Mouse (Mus musculus): ENCODE data around the gene Gm49337. TPM values are rescaled to one million over a fixed set of nuclear protein-coding genes. Genes with fewer than 3 reads are reported as not detected.

Gm49337 gene
- polyA plus RNA-seq, 1 experiment = not detected

DNA sequence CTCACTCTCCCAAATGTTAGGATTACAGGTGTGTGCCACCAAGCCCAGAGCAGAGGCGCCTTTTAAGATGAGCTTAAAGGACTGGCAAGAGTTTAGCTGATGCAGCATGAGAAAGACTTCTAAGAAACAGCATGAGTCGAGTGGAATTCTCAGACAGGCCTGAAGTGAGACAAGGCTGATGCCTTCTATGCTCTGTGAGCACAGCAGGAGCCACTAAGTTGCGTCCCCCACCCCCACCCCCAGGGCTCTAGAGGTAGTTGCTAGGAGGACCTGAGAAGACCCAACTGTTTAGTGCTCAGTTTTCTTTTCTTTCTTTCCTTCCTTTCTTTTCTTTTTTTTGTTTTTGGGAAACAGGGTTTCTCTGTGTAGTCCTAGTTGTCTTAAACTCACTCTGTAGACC, 8.9 kb downstream of the Gm49337 start:
- Histone ChIP-seq H3K36me3 (ENCODE audit: control insufficient read depth, insufficient read depth, low read length) (no peaks in the 10 kb centered on the region), H3K27ac (ENCODE audit: insufficient read depth, low read depth, low read length) (no peak overlapping the region), H3K4me3 (ENCODE audit: low read depth, low read length) (no peak overlapping the region), H3K27me3 (ENCODE audit: control insufficient read depth, insufficient read depth, low read length) (no peaks in the 10 kb centered on the region), H3K4me1 (ENCODE audit: control insufficient read depth, insufficient read depth, insufficient read length, low read length) (peaks cover 9% of the 10 kb centered on the region; the same call in 1 of the 2 replicates)
- no peak for TF ChIP-seq CTCF (IDR thresholded peaks at IDR 0.05; ENCODE audit: extremely low read depth, insufficient read length, insufficient replicate concordance, low read depth, low read length)
- no peak for TF ChIP-seq POLR2A (IDR thresholded peaks at IDR 0.05; ENCODE audit: low read depth, low read length)
- 90% methylated on average over 3 of the region's 3 CpGs for WGBS

DNA sequence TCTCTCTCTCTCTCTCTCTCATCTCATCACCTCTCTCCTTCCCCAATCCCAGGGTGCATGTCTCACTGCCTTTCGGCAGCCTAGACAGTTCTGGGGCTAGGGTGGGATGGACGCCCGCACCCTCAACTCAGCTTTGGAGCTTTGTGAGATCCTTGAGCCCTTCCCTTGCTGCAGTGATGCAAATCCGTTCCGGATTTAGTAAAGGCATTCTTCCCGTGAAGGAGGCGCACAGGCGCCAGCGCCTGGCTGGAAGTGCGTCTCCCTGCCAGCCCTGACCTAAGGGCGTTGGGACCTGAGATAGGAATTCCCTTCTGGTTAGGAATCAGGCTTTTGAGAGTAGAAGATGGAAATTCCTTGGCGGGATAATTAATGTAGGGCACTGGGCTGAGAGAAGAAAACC, 9.6 kb downstream of the Gm49337 start:
- 66% methylated on average over 12 of the region's 12 CpGs for WGBS

DNA sequence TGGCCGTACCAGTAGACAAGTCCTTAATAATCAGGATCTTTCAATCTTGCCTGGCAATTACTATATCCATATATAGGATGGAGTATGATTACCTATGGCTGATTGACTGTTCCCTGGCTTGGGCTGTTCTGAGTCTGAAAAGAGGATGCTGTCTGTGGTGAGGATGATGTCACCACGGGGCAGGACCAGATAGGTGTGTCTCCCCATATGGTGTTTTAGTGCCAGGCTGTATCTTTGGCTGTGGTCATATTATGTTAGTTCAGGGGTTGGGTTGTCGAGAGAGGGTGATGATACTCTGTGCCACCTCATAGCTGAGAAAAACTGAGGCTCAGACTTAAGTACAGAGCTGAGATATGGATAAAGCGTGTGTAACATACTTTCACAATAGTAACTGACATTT, 11.9 kb downstream of the Gm49337 start:
- Histone ChIP-seq H3K27me3 (ENCODE audit: control insufficient read depth, insufficient read depth, low read length) (no peaks in the 10 kb centered on the region), H3K36me3 (ENCODE audit: control insufficient read depth, insufficient read depth, low read length) (no peaks in the 10 kb centered on the region), H3K4me3 (ENCODE audit: low read depth, low read length) (no peak overlapping the region), H3K27ac (ENCODE audit: insufficient read depth, low read depth, low read length) (no peak overlapping the region), H3K4me1 (ENCODE audit: control insufficient read depth, insufficient read depth, insufficient read length, low read length) (no peaks in the 10 kb centered on the region)
- TF ChIP-seq CTCF (IDR thresholded peaks at IDR 0.05; ENCODE audit: extremely low read depth, insufficient read length, insufficient replicate concordance, low read depth, low read length) (no peak), POLR2A (IDR thresholded peaks at IDR 0.05; ENCODE audit: low read depth, low read length) (no peak)
- 64% methylated on average over 4 of the region's 4 CpGs for whole genome bisulfite sequencing

More for the DNA sequence above, 9.6 kb downstream of the Gm49337 start:
- TF ChIP-seq CTCF (IDR thresholded peaks at IDR 0.05; ENCODE audit: extremely low read depth, insufficient read length, insufficient replicate concordance, low read depth, low read length) (no peak), POLR2A (IDR thresholded peaks at IDR 0.05; ENCODE audit: low read depth, low read length) (no peak)
- H3K4me1 ChIP-seq (ENCODE audit: control insufficient read depth, insufficient read depth, insufficient read length, low read length) = peaks cover 4% of the 10 kb centered on the region; the same call in 1 of the 2 replicates
- no peak overlapping the region for H3K4me3 ChIP-seq (ENCODE audit: low read depth, low read length)
- H3K36me3 ChIP-seq (ENCODE audit: control insufficient read depth, insufficient read depth, low read length) = no peaks in the 10 kb centered on the region
- H3K27ac ChIP-seq (ENCODE audit: insufficient read depth, low read depth, low read length) = no peak overlapping the region
- no peaks in the 10 kb centered on the region for H3K27me3 ChIP-seq (ENCODE audit: control insufficient read depth, insufficient read depth, low read length)

DNA sequence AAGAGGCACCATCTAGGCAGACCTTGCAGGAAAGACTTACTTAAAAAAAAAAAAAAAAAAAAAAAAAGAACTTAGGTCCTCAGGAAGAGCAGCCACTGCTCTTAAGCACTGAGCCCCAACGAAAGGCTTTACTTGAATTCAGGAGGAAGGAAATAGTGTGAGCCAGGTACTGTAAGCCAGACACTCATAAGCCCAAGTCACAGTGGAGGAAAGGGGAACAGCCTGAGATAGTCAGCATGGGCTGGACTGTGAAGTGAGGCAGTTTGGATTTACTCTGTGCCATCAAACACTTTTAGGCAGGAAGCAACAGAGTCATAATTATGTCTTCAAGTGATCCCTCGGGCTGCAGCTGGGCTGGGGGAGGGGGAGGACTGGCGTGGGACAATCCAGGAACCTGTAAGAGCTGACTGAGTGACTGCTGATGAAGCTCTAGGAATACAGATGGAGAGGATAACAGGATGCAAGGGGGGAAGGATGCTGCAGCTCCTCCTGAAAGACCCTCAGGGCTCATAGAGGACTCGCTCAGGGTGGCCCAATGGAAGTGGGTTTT, 19.2 kb downstream of the Gm49337 start:
- Histone ChIP-seq H3K36me3 (ENCODE audit: control insufficient read depth, insufficient read depth, low read length) (no peaks in the 10 kb centered on the region), H3K27me3 (ENCODE audit: control insufficient read depth, insufficient read depth, low read length) (no peaks in the 10 kb centered on the region), H3K27ac (ENCODE audit: insufficient read depth, low read depth, low read length) (no peak overlapping the region), H3K4me1 (ENCODE audit: control insufficient read depth, insufficient read depth, insufficient read length, low read length) (no peaks in the 10 kb centered on the region), H3K4me3 (ENCODE audit: low read depth, low read length) (no peak overlapping the region)
- no peak for TF ChIP-seq POLR2A (IDR thresholded peaks at IDR 0.05; ENCODE audit: low read depth, low read length)
- no peak for TF ChIP-seq CTCF (IDR thresholded peaks at IDR 0.05; ENCODE audit: extremely low read depth, insufficient read length, insufficient replicate concordance, low read depth, low read length)
- 57% methylated on average over 4 of the region's 4 CpGs for WGBS

DNA sequence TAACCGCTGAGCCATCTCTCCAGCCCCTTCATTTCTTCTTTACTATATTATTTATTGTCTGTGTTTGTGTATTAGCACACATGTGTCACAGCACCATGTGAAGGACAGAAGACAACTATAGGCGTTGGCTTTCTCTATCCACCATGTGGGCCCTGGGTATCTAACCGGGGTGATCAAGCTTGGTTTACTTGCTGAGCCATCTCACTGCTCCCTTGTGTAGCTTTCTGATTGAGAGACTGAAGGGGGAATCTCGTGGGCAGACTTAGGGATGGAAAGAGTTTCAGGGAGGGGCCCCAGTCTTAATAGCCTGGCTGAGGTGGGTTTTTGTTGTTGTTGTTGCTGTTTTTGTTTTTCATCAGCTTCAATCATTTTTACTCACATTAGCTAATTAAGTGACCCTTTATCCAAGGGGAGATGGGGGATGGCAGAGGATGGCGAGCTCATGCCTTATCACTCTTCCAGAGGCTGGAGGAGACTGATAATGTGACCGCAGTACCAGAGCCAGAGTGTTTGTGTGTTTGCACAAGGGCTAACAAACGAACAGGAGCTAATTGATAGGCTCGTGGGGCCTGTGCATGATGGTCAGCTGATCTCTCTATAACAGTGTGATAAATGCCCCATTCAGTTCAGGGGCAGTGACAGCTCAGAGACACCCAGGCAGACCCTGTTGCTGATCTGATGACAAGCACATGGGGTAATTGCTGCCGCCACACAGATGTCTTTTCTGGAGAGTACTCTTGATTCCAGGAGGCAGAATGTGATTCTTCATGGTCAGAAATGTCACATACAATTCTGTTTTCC, 20.6 kb downstream of the Gm49337 start:
- TF ChIP-seq CTCF (IDR thresholded peaks at IDR 0.05; ENCODE audit: extremely low read depth, insufficient read length, insufficient replicate concordance, low read depth, low read length) (no peak), POLR2A (IDR thresholded peaks at IDR 0.05; ENCODE audit: low read depth, low read length) (no peak)
- Histone ChIP-seq H3K4me3 (ENCODE audit: low read depth, low read length) (no peak overlapping the region), H3K4me1 (ENCODE audit: control insufficient read depth, insufficient read depth, insufficient read length, low read length) (no peaks in the 10 kb centered on the region), H3K27ac (ENCODE audit: insufficient read depth, low read depth, low read length) (no peak overlapping the region), H3K36me3 (ENCODE audit: control insufficient read depth, insufficient read depth, low read length) (no peaks in the 10 kb centered on the region), H3K27me3 (ENCODE audit: control insufficient read depth, insufficient read depth, low read length) (no peaks in the 10 kb centered on the region)
- WGBS = 67% methylated on average over 9 of the region's 9 CpGs

DNA sequence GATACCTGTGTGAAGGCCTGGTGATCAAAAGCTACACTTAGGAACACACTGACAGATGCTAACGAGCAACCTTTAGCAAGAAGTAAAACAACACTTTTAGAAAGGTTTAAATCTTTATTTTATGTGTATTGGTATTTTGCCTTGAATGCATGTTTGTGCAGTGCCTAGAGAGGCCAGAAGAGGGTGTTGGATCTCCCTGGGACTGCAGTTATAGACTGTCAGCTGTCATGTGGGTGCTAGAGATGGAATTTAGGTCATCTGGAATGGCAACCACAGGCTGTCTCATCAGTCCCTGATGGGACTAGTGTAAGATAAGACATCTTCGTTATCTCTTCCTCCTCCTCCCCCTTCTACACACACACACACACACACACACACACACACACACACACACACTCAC, 25.2 kb downstream of the Gm49337 start:
- no peak for TF ChIP-seq POLR2A (IDR thresholded peaks at IDR 0.05; ENCODE audit: low read depth, low read length)
- no peak for TF ChIP-seq CTCF (IDR thresholded peaks at IDR 0.05; ENCODE audit: extremely low read depth, insufficient read length, insufficient replicate concordance, low read depth, low read length)
- 74% methylated on average over 2 of the region's 2 CpGs for WGBS

DNA sequence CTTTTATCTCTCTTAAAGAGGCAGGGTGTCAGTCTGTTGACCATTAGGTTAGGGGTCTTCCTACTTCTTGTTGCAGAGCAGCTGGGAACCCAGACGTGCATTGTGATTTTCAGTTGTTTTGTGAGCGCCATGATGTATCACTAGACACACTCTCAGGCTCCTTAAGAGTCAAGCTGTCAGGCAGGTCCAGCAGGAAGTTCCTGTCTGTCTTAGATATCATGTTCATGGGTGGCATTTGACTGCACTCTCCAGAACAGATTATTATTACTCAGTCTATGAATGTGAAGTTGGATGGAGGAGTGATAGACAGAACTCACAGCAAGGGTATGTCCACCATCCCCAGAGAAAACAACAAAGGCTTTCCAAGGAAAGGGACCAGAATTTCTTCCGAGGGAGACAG, 31.2 kb downstream of the Gm49337 start:
- H3K27ac ChIP-seq (ENCODE audit: insufficient read depth, low read depth, low read length) = no peak overlapping the region
- no peak overlapping the region for H3K4me3 ChIP-seq (ENCODE audit: low read depth, low read length)
- H3K27me3 ChIP-seq (ENCODE audit: control insufficient read depth, insufficient read depth, low read length) = no peaks in the 10 kb centered on the region
- H3K4me1 ChIP-seq (ENCODE audit: control insufficient read depth, insufficient read depth, insufficient read length, low read length) = peaks cover 8% of the 10 kb centered on the region; the same call in 1 of the 2 replicates
- WGBS = 70% methylated on average over 3 of the region's 3 CpGs
- TF ChIP-seq POLR2A (IDR thresholded peaks at IDR 0.05; ENCODE audit: low read depth, low read length) (no peak), CTCF (IDR thresholded peaks at IDR 0.05; ENCODE audit: extremely low read depth, insufficient read length, insufficient replicate concordance, low read depth, low read length) (no peak)
- no peaks in the 10 kb centered on the region for H3K36me3 ChIP-seq (ENCODE audit: control insufficient read depth, insufficient read depth, low read length)

More for the DNA sequence above, 25.2 kb downstream of the Gm49337 start:
- H3K27ac ChIP-seq (ENCODE audit: insufficient read depth, low read depth, low read length) = no peak overlapping the region
- H3K4me3 ChIP-seq (ENCODE audit: low read depth, low read length) = no peak overlapping the region
- H3K27me3 ChIP-seq (ENCODE audit: control insufficient read depth, insufficient read depth, low read length) = no peaks in the 10 kb centered on the region
- no peaks in the 10 kb centered on the region for H3K4me1 ChIP-seq (ENCODE audit: control insufficient read depth, insufficient read depth, insufficient read length, low read length)
- no peaks in the 10 kb centered on the region for H3K36me3 ChIP-seq (ENCODE audit: control insufficient read depth, insufficient read depth, low read length)

Data from small intestine, adult 2 months (tissue).